Mouse (Mus musculus) neural tube, embryonic 11.5 days (tissue): Measurements from ENCODE around the gene Kctd7. TPM values are rescaled to one million over a fixed set of nuclear protein-coding genes. Genes with fewer than 3 reads are reported as not detected.

Experiments
- ATAC-seq: fragments of 200-750 bp; cut with Nextera tagmentation; 2 replicates; pipeline ENCODE4 v1.8.0; 2017; ENCODE audit warnings: moderate number of reproducible peaks, mild to moderate bottlenecking, moderate TSS enrichment, moderate library complexity; ENCODE audit not compliant: insufficient read depth, low FRiP score, low TSS enrichment
- DNase-seq: peaks from one replicate; pipeline ENCODE4 v3.0.0-alpha.2; 2015; ENCODE audit warnings: low spot score
- H3K27ac ChIP-seq: fragments of 300-500 bp; sonication (generic); 2 replicates; pipeline ENCODE4 v1.5.1; 2014; ENCODE audit warnings: low read depth, mild to moderate bottlenecking, low read length
- H3K27me3 ChIP-seq: fragments of 300-500 bp; sonication (generic); 2 replicates; pipeline ENCODE4 v1.6.1; 2014; ENCODE audit warnings: mild to moderate bottlenecking, low read length, mixed read lengths; ENCODE audit not compliant: control insufficient read depth, insufficient read depth
- H3K36me3 ChIP-seq: fragments of 300-500 bp; sonication (generic); 2 replicates; pipeline ENCODE4 v1.6.1; 2014; ENCODE audit warnings: mild to moderate bottlenecking, low read length, moderate library complexity, mixed read lengths; ENCODE audit not compliant: control insufficient read depth, insufficient read depth
- H3K4me1 ChIP-seq: fragments of 300-500 bp; sonication (generic); 2 replicates; pipeline ENCODE4 v1.6.1; 2014; ENCODE audit warnings: low read length, mixed read lengths; ENCODE audit not compliant: control insufficient read depth, insufficient read depth
- H3K4me2 ChIP-seq: fragments of 300-500 bp; sonication (generic); 2 replicates; pipeline ENCODE4 v1.6.1; 2014; ENCODE audit warnings: low read depth, mild to moderate bottlenecking, moderate library complexity
- H3K4me3 ChIP-seq: fragments of 300-500 bp; sonication (generic); 2 replicates; pipeline ENCODE4 v1.5.1; 2014; ENCODE audit warnings: low read depth, low read length
- H3K9ac ChIP-seq: fragments of 300-500 bp; sonication (generic); 2 replicates; pipeline ENCODE4 v1.6.1; 2014; ENCODE audit warnings: mild to moderate bottlenecking, low read length
- H3K9me3 ChIP-seq: fragments of 300-500 bp; sonication (generic); 2 replicates; pipeline ENCODE4 v1.6.1; 2016; ENCODE audit warnings: low read length; ENCODE audit not compliant: control insufficient read depth
- WGBS: fragments of 180-500 bp; shearing (Covaris S2); extraction: QIAGEN DNeasy Blood & Tissue Kit; methylation state at CpG from one replicate; pipeline ENCODE4 v1.1.7; 2014; 5-methylcytosine and 5-hydroxymethylcytosine counted together
- polyA plus RNA-seq: library from polyadenylated mRNA; unstranded; fragments of >200 nt; fragmentation: Nextera tagmentation; extraction: Ambion mirVana; gene quantifications from 2 replicates; pipeline ENCODE4 v1.2.1, GENCODE M21; 2014

Gene Kctd7
- polyA plus RNA-seq, 1 experiment from 2014 or later = 8.3 TPM

- peak overlapping the region; percentile 39 for H3K4me2 ChIP-seq
Measured at GRCm38 (mm10) chr5:130173012-130173411, 28.4 kb downstream of the Kctd7 start.

GRCm38 (mm10) chr5:130177871-130178270 lies 33.2 kb downstream of the Kctd7 start:
- Histone ChIP-seq H3K36me3 (no peaks in the 10 kb centered on the region), H3K27me3 (no peaks in the 10 kb centered on the region), H3K9ac (no peak overlapping the region), H3K4me3 (no peak overlapping the region), H3K4me1 (peaks cover 3% of the 10 kb centered on the region; the same call in 1 of the 2 replicates), H3K9me3 (no peaks in the 10 kb centered on the region), H3K27ac (no peak overlapping the region), H3K4me2 (no peak overlapping the region)
- DNase-seq (no peak), ATAC-seq (no peak)
- 79% methylated on average over 4 of the region's 4 CpGs for WGBS

More at GRCm38 (mm10) chr5:130173012-130173411, 28.4 kb downstream of the Kctd7 start:
- WGBS = 85% methylated on average over 4 of the region's 4 CpGs
- no peaks in the 10 kb centered on the region for H3K9me3 ChIP-seq
- H3K36me3 ChIP-seq = no peaks in the 10 kb centered on the region
- peaks cover 12% of the 10 kb centered on the region; the same call in 1 of the 2 replicates for H3K4me1 ChIP-seq
- H3K4me3 ChIP-seq = no peak overlapping the region
- no peak overlapping the region for H3K27ac ChIP-seq
- no peak for ATAC-seq
- no peak for DNase-seq
- no peaks in the 10 kb centered on the region for H3K27me3 ChIP-seq
- no peak overlapping the region for H3K9ac ChIP-seq

GRCm38 (mm10) chr5:130180362-130180761 lies 35.7 kb downstream of the Kctd7 start:
- H3K27me3 ChIP-seq = no peaks in the 10 kb centered on the region
- ATAC-seq = no peak
- H3K9me3 ChIP-seq = no peaks in the 10 kb centered on the region
- 63% methylated on average over 7 of the region's 7 CpGs for WGBS
- no peak overlapping the region for H3K4me3 ChIP-seq
- no peaks in the 10 kb centered on the region for H3K36me3 ChIP-seq
- no peak overlapping the region for H3K4me2 ChIP-seq
- no peak for DNase-seq
- H3K4me1 ChIP-seq = no peaks in the 10 kb centered on the region
- H3K9ac ChIP-seq = no peak overlapping the region
- H3K27ac ChIP-seq = no peak overlapping the region

GRCm38 (mm10) chr5:130181740-130182540 lies 37.3 kb downstream of the Kctd7 start:
- H3K4me2 ChIP-seq = no peak overlapping the region
- H3K27ac ChIP-seq = no peak overlapping the region
- no peak for DNase-seq
- no peaks in the 10 kb centered on the region for H3K36me3 ChIP-seq
- no peak overlapping the region for H3K4me3 ChIP-seq
- ATAC-seq = no peak
- no peak overlapping the region for H3K9ac ChIP-seq
- 74% methylated on average over 6 of the region's 6 CpGs for WGBS
- H3K9me3 ChIP-seq = no peaks in the 10 kb centered on the region
- no peaks in the 10 kb centered on the region for H3K27me3 ChIP-seq
- H3K4me1 ChIP-seq = no peaks in the 10 kb centered on the region

- ATAC-seq (no peak), DNase-seq (no peak)
- Histone ChIP-seq H3K4me2 (no peak overlapping the region), H3K27ac (no peak overlapping the region), H3K27me3 (no peaks in the 10 kb centered on the region), H3K36me3 (no peaks in the 10 kb centered on the region), H3K4me3 (no peak overlapping the region), H3K9ac (no peak overlapping the region), H3K4me1 (no peaks in the 10 kb centered on the region), H3K9me3 (no peaks in the 10 kb centered on the region)
- 83% methylated on average over 3 of the region's 3 CpGs for WGBS
Measured at GRCm38 (mm10) chr5:130182541-130182821, 37.8 kb downstream of the Kctd7 start.

GRCm38 (mm10) chr5:130184193-130184856 lies 39.7 kb downstream of the Kctd7 start:
- Histone ChIP-seq H3K4me2 (no peak overlapping the region), H3K27ac (no peak overlapping the region), H3K36me3 (no peaks in the 10 kb centered on the region), H3K27me3 (no peaks in the 10 kb centered on the region), H3K4me1 (no peaks in the 10 kb centered on the region), H3K9me3 (no peaks in the 10 kb centered on the region), H3K9ac (no peak overlapping the region), H3K4me3 (no peak overlapping the region)
- WGBS = 90% methylated on average over 9 of the region's 9 CpGs
- DNase-seq = no peak
- no peak for ATAC-seq

GRCm38 (mm10) chr5:130185312-130185711 lies 40.7 kb downstream of the Kctd7 start:
- Histone ChIP-seq H3K36me3 (no peaks in the 10 kb centered on the region), H3K9me3 (no peaks in the 10 kb centered on the region), H3K4me1 (no peaks in the 10 kb centered on the region), H3K27ac (no peak overlapping the region), H3K27me3 (no peaks in the 10 kb centered on the region), H3K4me2 (no peak overlapping the region), H3K4me3 (no peak overlapping the region), H3K9ac (no peak overlapping the region)
- ATAC-seq (no peak), DNase-seq (no peak)
- 91% methylated on average over 6 of the region's 6 CpGs for WGBS

GRCm38 (mm10) chr5:130187383-130187782 lies 42.7 kb downstream of the Kctd7 start:
- Histone ChIP-seq H3K36me3 (no peaks in the 10 kb centered on the region), H3K4me2 (no peak overlapping the region), H3K9me3 (no peaks in the 10 kb centered on the region), H3K27me3 (no peaks in the 10 kb centered on the region), H3K27ac (no peak overlapping the region), H3K4me1 (no peaks in the 10 kb centered on the region), H3K4me3 (no peak overlapping the region), H3K9ac (no peak overlapping the region)
- ATAC-seq (no peak), DNase-seq (no peak)
- 61% methylated on average over 7 of the region's 7 CpGs for WGBS

- WGBS = 93% methylated on average over 6 of the region's 6 CpGs
- no peak for ATAC-seq
- no peak overlapping the region for H3K4me2 ChIP-seq
- no peak overlapping the region for H3K4me3 ChIP-seq
- no peak for DNase-seq
- H3K36me3 ChIP-seq = no peaks in the 10 kb centered on the region
- H3K9ac ChIP-seq = no peak overlapping the region
- no peaks in the 10 kb centered on the region for H3K4me1 ChIP-seq
- no peaks in the 10 kb centered on the region for H3K27me3 ChIP-seq
- H3K9me3 ChIP-seq = no peaks in the 10 kb centered on the region
- H3K27ac ChIP-seq = no peak overlapping the region
Measured at GRCm38 (mm10) chr5:130190909-130191308, 46.2 kb downstream of the Kctd7 start.
